Mouse (Mus musculus) intestine, embryonic 16.5 days (tissue): ENCODE measurements around the gene Fam205c. TPM values are rescaled to one million over a fixed set of nuclear protein-coding genes. Genes with fewer than 3 reads are reported as not detected.

Experiments used
- ATAC-seq: fragments of 200-750 bp; cut with Nextera tagmentation; 2 replicates; pipeline ENCODE4 v1.8.0; 2017; ENCODE audit warnings: moderate TSS enrichment, moderate library complexity
- H3K27ac ChIP-seq: fragments of 300-500 bp; sonication (generic); 2 replicates; pipeline ENCODE4 v1.5.1; 2014; ENCODE audit warnings: mild to moderate bottlenecking, low read length
- H3K27me3 ChIP-seq: fragments of 300-500 bp; sonication (generic); replicated peaks from 2 replicates; pipeline ENCODE4 v1.6.1; 2014; ENCODE audit warnings: low read length, control low read depth, mixed read lengths; ENCODE audit not compliant: control insufficient read depth, insufficient read depth
- H3K36me3 ChIP-seq: fragments of 300-500 bp; sonication (generic); 2 replicates; pipeline ENCODE4 v1.6.1; 2014; ENCODE audit warnings: low read length, control low read depth; ENCODE audit not compliant: control insufficient read depth, insufficient read depth
- H3K4me1 ChIP-seq: fragments of 300-500 bp; sonication (generic); 2 replicates; pipeline ENCODE4 v1.6.1; 2014; ENCODE audit warnings: low read length, control low read depth, mixed read lengths; ENCODE audit not compliant: control insufficient read depth, insufficient read depth
- H3K4me2 ChIP-seq: fragments of 300-500 bp; sonication (generic); 2 replicates; pipeline ENCODE4 v1.6.1; 2014; ENCODE audit warnings: low read depth, low read length, control low read depth
- H3K4me3 ChIP-seq: fragments of 300-500 bp; sonication (generic); 2 replicates; pipeline ENCODE4 v1.5.1; 2014; ENCODE audit warnings: mild to moderate bottlenecking, low read length
- H3K9ac ChIP-seq: fragments of 300-500 bp; sonication (generic); 2 replicates; pipeline ENCODE4 v1.6.1; 2014; ENCODE audit warnings: low read depth, low read length
- H3K9me3 ChIP-seq: fragments of 300-500 bp; sonication (generic); 2 replicates; pipeline ENCODE4 v1.6.1; 2016; ENCODE audit warnings: low read length, control low read depth; ENCODE audit not compliant: control insufficient read depth
- WGBS: fragments of 180-500 bp; shearing (Covaris S2); extraction: QIAGEN DNeasy Blood & Tissue Kit; methylation state at CpG from one replicate; pipeline ENCODE4 v1.1.7; 2014; 5-methylcytosine and 5-hydroxymethylcytosine counted together
- polyA plus RNA-seq: library from polyadenylated mRNA; unstranded; fragments of >200 nt; fragmentation: Nextera tagmentation; extraction: Ambion mirVana; gene quantifications from 2 replicates; pipeline ENCODE4 v1.2.1, GENCODE M21; 2015

Fam205c gene
- polyA plus RNA-seq = 0.18 and 0.37 TPM in 2 replicates

DNA sequence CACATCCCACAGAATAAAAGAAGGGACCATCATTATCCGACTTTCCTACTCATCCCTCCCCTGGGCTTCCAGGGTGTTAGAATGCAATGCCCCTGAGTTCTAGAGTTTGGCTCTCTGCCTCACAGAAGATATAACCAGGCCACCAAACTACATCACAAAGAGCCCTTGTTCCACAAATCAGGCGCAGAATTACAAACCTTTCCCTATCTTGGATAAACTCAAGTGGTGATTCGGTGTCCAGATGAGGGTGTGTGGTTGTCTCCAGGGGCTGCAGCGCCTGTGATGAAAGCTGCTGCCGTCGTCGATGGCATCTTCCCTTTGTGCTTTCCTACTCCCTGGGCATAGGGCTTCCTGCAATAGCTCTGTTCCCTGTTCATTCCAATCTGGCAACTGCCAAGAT lies at the start of gene Fam205c:
Fam205c (minus strand) TSS at position 101 of the 400 bp plus-strand sequence.
- H3K27me3 ChIP-seq = no peaks in the 10 kb centered on the region
- no peaks in the 10 kb centered on the region for H3K4me1 ChIP-seq
- no peak within 1 kb of the TSS for H3K27ac ChIP-seq
- no peaks in the 10 kb centered on the region for H3K9me3 ChIP-seq
- WGBS = 81% methylated on average over 7 of the region's 7 CpGs
- no peak for ATAC-seq
- no peaks in the 10 kb centered on the region for H3K36me3 ChIP-seq
- no peak within 1 kb of the TSS for H3K9ac ChIP-seq
- H3K4me3 ChIP-seq = no peak within 1 kb of the TSS
- no peak within 1 kb of the TSS for H3K4me2 ChIP-seq

DNA sequence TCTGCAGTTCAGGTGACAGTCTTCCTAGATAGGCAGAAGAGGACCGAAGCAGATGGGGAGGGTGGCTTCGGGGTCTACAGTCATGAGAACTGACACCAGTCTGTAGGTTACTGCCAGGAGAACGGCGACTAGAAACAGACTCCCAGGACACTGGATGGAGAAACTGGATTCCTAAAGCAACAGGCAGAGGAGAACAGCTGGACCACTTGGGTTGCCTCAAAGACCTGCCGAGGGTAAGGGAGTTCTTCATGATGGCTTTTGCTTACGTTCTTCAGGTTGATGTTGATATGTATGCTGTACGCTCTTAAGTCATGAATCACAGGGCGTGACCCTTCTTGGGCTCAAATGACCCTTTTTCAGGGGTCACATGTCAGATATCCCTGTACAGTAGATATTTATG lies 48.4 kb upstream of the Fam205c start:
- Histone ChIP-seq H3K27ac (no peak overlapping the region), H3K9me3 (no peaks in the 10 kb centered on the region), H3K9ac (no peak overlapping the region), H3K4me1 (no peaks in the 10 kb centered on the region), H3K4me2 (no peak overlapping the region), H3K4me3 (no peak overlapping the region), H3K27me3 (peaks cover 15% of the 10 kb centered on the region), H3K36me3 (no peaks in the 10 kb centered on the region)
- no peak for ATAC-seq
- WGBS = 76% methylated on average over 8 of the region's 8 CpGs

DNA sequence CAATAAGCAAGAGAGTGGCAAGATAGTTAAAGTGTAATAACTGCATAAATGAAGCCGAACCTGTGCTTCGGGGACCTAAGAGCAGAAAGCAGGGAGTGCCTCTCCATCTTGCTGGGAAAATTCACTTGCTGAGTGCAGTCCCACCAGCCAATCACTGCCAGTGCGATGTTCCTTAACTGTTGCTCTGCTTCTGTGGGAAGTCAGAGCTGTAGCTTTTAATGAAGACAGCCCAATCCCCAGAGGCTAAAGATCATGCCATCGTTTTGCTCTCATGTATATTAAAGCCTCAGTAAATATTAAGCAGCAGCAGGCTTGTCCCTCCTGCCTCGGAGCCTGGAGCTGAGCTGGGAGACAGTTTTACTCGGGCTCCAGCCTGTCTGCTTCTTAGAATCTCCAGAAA lies 48.0 kb upstream of the Fam205c start:
- no peak for ATAC-seq
- 52% methylated on average over 6 of the region's 6 CpGs for WGBS

DNA sequence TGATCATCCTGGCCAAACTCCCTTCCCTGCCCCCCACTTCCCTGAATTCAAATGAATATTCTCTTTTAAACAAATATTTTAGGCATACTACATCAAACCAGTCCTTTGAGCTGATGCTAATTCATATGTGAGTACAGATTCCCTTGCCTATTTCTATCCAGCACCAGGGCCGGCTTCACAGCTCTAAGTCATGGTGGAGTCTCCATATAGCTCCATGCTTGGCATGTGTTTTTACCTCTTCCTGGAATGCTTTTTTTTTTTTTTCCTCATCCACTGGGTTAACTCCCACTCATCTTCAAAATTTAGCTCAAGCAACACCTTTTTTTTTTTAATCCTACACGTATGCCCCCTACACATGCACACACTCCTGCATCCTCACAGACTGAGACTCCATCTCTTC lies 47.5 kb upstream of the Fam205c start:
- 77% methylated on average over 2 of the region's 2 CpGs for WGBS
- no peak for ATAC-seq
- peaks cover 3% of the 10 kb centered on the region; the same call in 1 of the 2 replicates for H3K4me1 ChIP-seq
- H3K36me3 ChIP-seq = no peaks in the 10 kb centered on the region
- no peaks in the 10 kb centered on the region for H3K9me3 ChIP-seq
- H3K27me3 ChIP-seq = peaks cover 23% of the 10 kb centered on the region
- no peak overlapping the region for H3K4me2 ChIP-seq
- H3K4me3 ChIP-seq = no peak overlapping the region
- H3K27ac ChIP-seq = no peak overlapping the region
- H3K9ac ChIP-seq = no peak overlapping the region

More for the DNA sequence above, 48.0 kb upstream of the Fam205c start:
- no peak overlapping the region for H3K9ac ChIP-seq
- H3K4me2 ChIP-seq = no peak overlapping the region
- peaks cover 18% of the 10 kb centered on the region for H3K27me3 ChIP-seq
- no peak overlapping the region for H3K4me3 ChIP-seq
- H3K27ac ChIP-seq = no peak overlapping the region
- no peaks in the 10 kb centered on the region for H3K36me3 ChIP-seq
- H3K9me3 ChIP-seq = no peaks in the 10 kb centered on the region
- H3K4me1 ChIP-seq = no peaks in the 10 kb centered on the region

DNA sequence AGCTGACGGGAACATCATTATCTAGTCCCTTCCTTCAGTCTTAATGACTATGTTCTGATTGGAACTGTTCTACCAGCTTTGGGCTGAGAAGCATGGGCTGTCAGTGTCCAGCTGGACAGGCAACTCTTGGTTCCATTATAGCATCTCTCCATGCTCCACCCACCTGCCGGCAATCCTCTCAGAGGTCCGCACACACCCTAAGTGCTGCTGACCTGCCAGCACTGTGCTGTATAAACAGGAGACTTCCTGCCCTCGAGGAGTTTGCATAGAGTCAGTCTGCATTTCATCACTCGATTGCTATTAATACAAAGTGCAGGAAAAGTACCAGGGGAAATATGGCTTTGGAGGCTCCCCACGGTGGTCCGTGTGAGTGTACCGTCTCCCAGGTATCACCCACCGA lies 46.7 kb upstream of the Fam205c start:
- H3K4me1 ChIP-seq = peaks cover 3% of the 10 kb centered on the region; the same call in 1 of the 2 replicates
- H3K27me3 ChIP-seq = peaks cover 29% of the 10 kb centered on the region
- H3K9ac ChIP-seq = no peak overlapping the region
- ATAC-seq = no peak
- H3K4me2 ChIP-seq = no peak overlapping the region
- H3K27ac ChIP-seq = no peak overlapping the region
- WGBS = 51% methylated on average over 9 of the region's 9 CpGs
- H3K36me3 ChIP-seq = no peaks in the 10 kb centered on the region
- no peak overlapping the region for H3K4me3 ChIP-seq
- no peaks in the 10 kb centered on the region for H3K9me3 ChIP-seq

DNA sequence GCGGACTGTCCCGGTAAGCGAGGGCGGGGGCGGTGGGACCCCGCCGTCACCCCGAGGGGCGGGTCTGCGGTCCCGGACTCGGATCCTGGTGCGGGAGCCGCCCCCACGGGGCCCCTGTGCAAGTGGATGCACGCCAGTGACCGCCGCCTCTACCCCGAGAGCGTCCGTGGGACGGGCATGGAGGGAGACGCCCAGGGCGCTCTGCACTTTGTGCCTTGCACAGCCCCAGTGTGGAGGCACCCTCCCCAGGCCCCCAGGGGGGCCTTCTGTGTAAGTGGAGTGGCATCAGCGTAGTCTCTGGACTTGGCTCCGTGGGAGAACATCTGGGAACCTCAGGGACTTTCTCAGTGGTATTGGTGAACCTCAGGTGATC lies 43.4 kb upstream of the Fam205c start:
- H3K4me1 ChIP-seq = peaks cover 3% of the 10 kb centered on the region; the same call in 1 of the 2 replicates
- H3K4me2 ChIP-seq = peak overlapping the region; percentile 97
- H3K9ac ChIP-seq = peak overlapping the region; percentile 77
- peak; percentile 53 for ATAC-seq
- peaks cover 37% of the 10 kb centered on the region for H3K27me3 ChIP-seq
- no peaks in the 10 kb centered on the region for H3K9me3 ChIP-seq
- H3K4me3 ChIP-seq = peak overlapping the region; percentile 65
- 3% methylated on average over 20 of the region's 26 CpGs for WGBS
- no peaks in the 10 kb centered on the region for H3K36me3 ChIP-seq
- H3K27ac ChIP-seq = no peak overlapping the region

DNA sequence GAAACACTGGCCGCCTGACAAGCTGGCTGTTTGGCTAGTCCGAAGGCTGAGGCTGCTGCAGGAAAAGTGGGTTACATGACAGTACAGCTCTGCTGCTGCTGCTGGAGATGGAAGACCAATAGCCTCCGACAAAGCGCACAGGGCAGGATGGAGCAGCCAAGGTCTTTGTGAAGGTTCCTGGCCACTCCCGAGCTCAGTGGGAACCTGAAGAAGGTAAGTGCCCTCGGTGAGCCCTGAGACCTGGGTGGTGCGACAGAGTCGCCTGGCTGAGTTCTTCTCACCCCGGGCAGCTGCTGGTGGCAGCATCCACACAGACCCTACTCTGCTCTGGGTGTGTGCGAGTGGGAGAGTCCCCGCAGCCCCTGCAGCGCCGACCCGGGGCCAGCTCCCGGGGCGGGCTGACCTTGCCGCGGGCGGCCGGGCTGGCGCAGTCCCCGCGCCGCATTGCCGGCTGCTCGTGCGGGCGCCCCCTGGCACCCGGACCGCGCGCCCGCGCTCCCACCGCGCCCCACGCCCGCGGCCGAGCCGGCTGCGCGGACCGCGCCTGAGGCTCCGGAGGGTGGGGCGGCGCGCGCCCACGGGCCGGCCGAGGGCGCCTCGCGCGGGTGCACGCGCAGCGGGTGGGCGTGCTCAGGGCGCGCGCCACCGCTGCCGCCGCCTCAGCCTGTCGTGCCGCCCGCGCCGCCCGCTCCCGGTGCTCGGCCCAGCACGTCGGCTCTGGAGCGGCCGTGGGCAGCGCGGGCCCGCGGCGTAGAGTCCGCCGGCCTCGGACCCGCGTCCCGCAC lies 42.8 kb upstream of the Fam205c start, which contains the start of gene Phf24:
Phf24 (plus strand) TSS at position 44 of the 785 bp plus-strand sequence.
- Histone ChIP-seq H3K4me1 (peaks cover 3% of the 10 kb centered on the region; the same call in 1 of the 2 replicates), H3K27ac (no peak within 1 kb of the TSS), H3K4me2 (peak within 1 kb of the TSS; percentile 97), H3K27me3 (peaks cover 37% of the 10 kb centered on the region), H3K9me3 (no peaks in the 10 kb centered on the region), H3K9ac (peak within 1 kb of the TSS; percentile 77), H3K36me3 (no peaks in the 10 kb centered on the region), H3K4me3 (peak within 1 kb of the TSS; percentile 65)
- peak; percentile 82 for ATAC-seq
- WGBS = under 1% methylated on average over 54 of the region's 90 CpGs

DNA sequence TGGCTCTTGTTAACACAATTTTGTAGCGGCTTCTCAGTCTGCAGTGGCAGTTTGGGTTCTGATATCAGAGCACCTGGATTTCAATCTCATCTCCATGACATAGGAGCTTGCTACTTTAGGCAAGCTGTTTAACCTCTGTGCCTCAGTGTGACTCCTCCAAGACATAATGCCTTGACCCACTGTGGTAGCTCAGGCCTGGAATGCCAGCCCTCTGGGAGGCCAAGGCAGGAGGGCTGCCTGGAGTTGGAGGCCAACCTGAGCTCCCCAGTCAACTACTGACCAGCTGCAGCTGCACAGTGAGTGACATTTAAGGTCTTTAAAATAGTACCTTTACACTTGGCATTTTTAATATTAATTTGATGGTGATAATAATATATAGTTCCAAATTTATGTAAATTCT lies 41.9 kb upstream of the Fam205c start:
- no peak overlapping the region for H3K4me3 ChIP-seq
- no peak overlapping the region for H3K4me2 ChIP-seq
- no peak overlapping the region for H3K27ac ChIP-seq
- H3K36me3 ChIP-seq = no peaks in the 10 kb centered on the region
- WGBS = 79% methylated on average over 1 of the region's 1 CpGs
- no peak overlapping the region for H3K9ac ChIP-seq
- no peaks in the 10 kb centered on the region for H3K9me3 ChIP-seq
- no peak for ATAC-seq
- H3K4me1 ChIP-seq = peaks cover 3% of the 10 kb centered on the region; the same call in 1 of the 2 replicates
- H3K27me3 ChIP-seq = peaks cover 37% of the 10 kb centered on the region

DNA sequence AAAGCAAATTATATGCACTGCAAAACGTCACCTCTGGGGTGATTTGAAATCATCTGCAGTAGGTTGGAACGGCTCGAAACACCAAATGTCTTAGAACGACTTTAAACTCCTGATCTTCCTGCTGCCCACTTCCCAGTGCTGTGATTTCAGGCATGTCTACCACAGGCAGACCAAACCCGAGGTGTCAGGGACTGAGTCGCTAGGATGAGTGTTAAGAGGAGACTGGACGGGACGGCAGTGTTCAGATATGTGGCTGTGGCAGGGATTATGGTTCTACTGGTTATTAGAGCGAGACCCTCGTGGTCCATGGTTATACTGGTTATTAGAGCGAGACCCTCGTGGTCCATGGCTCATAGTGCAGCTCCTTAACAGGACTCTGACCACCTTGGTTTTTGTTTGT lies 41.3 kb upstream of the Fam205c start:
- Histone ChIP-seq H3K27me3 (peaks cover 37% of the 10 kb centered on the region), H3K9ac (no peak overlapping the region), H3K4me3 (no peak overlapping the region), H3K4me1 (peaks cover 3% of the 10 kb centered on the region; the same call in 1 of the 2 replicates), H3K36me3 (no peaks in the 10 kb centered on the region), H3K9me3 (no peaks in the 10 kb centered on the region), H3K27ac (no peak overlapping the region), H3K4me2 (no peak overlapping the region)
- no peak for ATAC-seq
- 77% methylated on average over 12 of the region's 12 CpGs for WGBS
